Mouse (Mus musculus) pancreas, adult 10 weeks (tissue): ENCODE measurements around the gene Zfp512b. TPM values are rescaled to one million over a fixed set of nuclear protein-coding genes. Genes with fewer than 3 reads are reported as not detected.

Experiments used
- polyA plus RNA-seq: library from polyadenylated mRNA; stranded (reverse); fragments of 350-450 nt; fragmentation: Illumina TruSeq; extraction: RNeasy Lipid Tissue Mini Kit (QIAGEN cat#74804); gene quantifications from one replicate; pipeline ENCODE4 v1.2.3, GENCODE M21; 2015; ENCODE audit warnings: low read depth, low replicate concordance; ENCODE audit not compliant: insufficient read depth

The Zfp512b gene
- 8.9 TPM for polyA plus RNA-seq

GRCm38 (mm10) chr2:181592231-181593041 lies at the start of gene Zfp512b:
Gene Zfp512b (minus strand): TSS chr2:181592803.

GRCm38 (mm10) chr2:181598454-181599351 lies 6.1 kb upstream of the Zfp512b start, which contains the start of gene Samd10:
Gene Samd10 (minus strand): TSS chr2:181599212.

GRCm38 (mm10) chr2:181591528-181592085 lies 996 bp downstream of the Zfp512b start, which contains the start of gene Prpf6:
Gene Prpf6 (plus strand): TSS chr2:181591868.

GRCm38 (mm10) chr2:181584411-181584942 lies 8.1 kb downstream of the Zfp512b start, which contains the start of gene Uckl1:
Gene Uckl1 (minus strand): TSS chr2:181584892.

Other genes starting within 250 kb of the Zfp512b start
- 10.8 TPM for gene Zgpat, start 227.9 kb downstream of the Zfp512b start, polyA plus RNA-seq
- 23.0 TPM for gene Arfrp1, start 227.4 kb downstream of the Zfp512b start, polyA plus RNA-seq
- 31.4 TPM for gene Lime1, start 212.7 kb downstream of the Zfp512b start, polyA plus RNA-seq
- gene Zbtb46, start 133.4 kb downstream of the Zfp512b start, polyA plus RNA-seq, result 5.8 TPM
- not detected for gene Abhd16b, start 99.6 kb downstream of the Zfp512b start, polyA plus RNA-seq
- 18.3 TPM for gene Tpd52l2, start 95.7 kb downstream of the Zfp512b start, polyA plus RNA-seq
- 9.5 TPM for gene Dnajc5, start 72.3 kb downstream of the Zfp512b start, polyA plus RNA-seq
- gene Uckl1, start 7.9 kb downstream of the Zfp512b start, polyA plus RNA-seq, result 29.9 TPM
- gene Prpf6, start 935 bp downstream of the Zfp512b start, polyA plus RNA-seq, result 10.1 TPM
- 6.7 TPM for gene Samd10, start 6.4 kb upstream of the Zfp512b start, polyA plus RNA-seq
- not detected for gene Gm29797, start 64.2 kb upstream of the Zfp512b start, polyA plus RNA-seq
- gene Sox18, start 78.8 kb upstream of the Zfp512b start, polyA plus RNA-seq, result 31.8 TPM
- 4.0 TPM for gene Tcea2, start 87.5 kb upstream of the Zfp512b start, polyA plus RNA-seq
- gene Rgs19, start 101.2 kb upstream of the Zfp512b start, polyA plus RNA-seq, result 7.0 TPM
- gene Lkaaear1, start 105.6 kb upstream of the Zfp512b start, polyA plus RNA-seq, result not detected
- not detected for gene Oprl1, start 122.2 kb upstream of the Zfp512b start, polyA plus RNA-seq
- 2.8 TPM for gene Myt1, start 170.5 kb upstream of the Zfp512b start, polyA plus RNA-seq
- gene Pcmtd2, start 245.1 kb upstream of the Zfp512b start, polyA plus RNA-seq, result 7.1 TPM